Mouse (Mus musculus) myocyte (in vitro differentiated cells): ENCODE measurements around the gene Cep68. TPM values are rescaled to one million over a fixed set of nuclear protein-coding genes. Genes with fewer than 3 reads are reported as not detected.
A peak's percentile ranks its signal among the peaks of the same experiment; 100 is the strongest.

ENCODE experiments used
- H3K27me3 ChIP-seq: one replicate; pipeline ENCODE4 v1.6.1; 2011; ENCODE audit not compliant: control insufficient read depth, insufficient read depth, insufficient read length
- H3K36me3 ChIP-seq: one replicate; pipeline ENCODE4 v1.6.1; 2011; ENCODE audit not compliant: control insufficient read depth, insufficient read depth
- H3K4me2 ChIP-seq: one replicate; pipeline ENCODE4 v1.6.1; 2011; ENCODE audit warnings: low read depth, control low read depth
- H3K4me3 ChIP-seq: one replicate; pipeline ENCODE4 v1.5.1; 2011; ENCODE audit warnings: mild to moderate bottlenecking, control low read depth, moderate library complexity
- H3K79me2 ChIP-seq: one replicate; pipeline ENCODE4 v1.6.1; 2011; ENCODE audit not compliant: control insufficient read depth, insufficient read depth
- H3ac ChIP-seq: one replicate; pipeline ENCODE4 v1.6.1; 2011; ENCODE audit not compliant: control insufficient read depth, insufficient read length
- CEBPB ChIP-seq: IDR thresholded peaks from 2 replicates; pipeline ENCODE4 v1.6.1; 2011; ENCODE audit warnings: mild to moderate bottlenecking, moderate library complexity; ENCODE audit not compliant: poor library complexity, insufficient read depth, severe bottlenecking
- E2F4 ChIP-seq: IDR thresholded peaks from one replicate; pipeline ENCODE4 v1.6.1; 2011; ENCODE audit warnings: mild to moderate bottlenecking, control low read depth, moderate library complexity; ENCODE audit not compliant: insufficient read depth
- MAX ChIP-seq: IDR thresholded peaks from one replicate; pipeline ENCODE4 v1.6.1; 2011; ENCODE audit warnings: low read depth, mild to moderate bottlenecking, control low read depth
- MYOD1 ChIP-seq, 3 experiments: IDR thresholded peaks; one replicate each; pipeline ENCODE4 v1.6.1; 2011; ENCODE audit warnings: control low read depth in 2 of 3, low read depth in 2 of 3, mild to moderate bottlenecking in 2 of 3, moderate library complexity in 1 of 3; ENCODE audit not compliant: insufficient read length in 2 of 3, control insufficient read depth in 1 of 3
- MYOG ChIP-seq, 3 experiments: IDR thresholded peaks; one replicate each; pipeline ENCODE4 v1.6.1; 2011; ENCODE audit warnings: control low read depth in 2 of 3, low read depth in 2 of 3, mild to moderate bottlenecking in 2 of 3; ENCODE audit not compliant: insufficient read length in 2 of 3, control insufficient read depth in 1 of 3, insufficient read depth in 1 of 3
- POLR2A ChIP-seq: IDR thresholded peaks from one replicate; pipeline ENCODE4 v1.6.1; 2011; ENCODE audit warnings: low read depth, mild to moderate bottlenecking, control low read depth, moderate library complexity; ENCODE audit not compliant: insufficient read length
- POLR2AphosphoS2 ChIP-seq: IDR thresholded peaks from one replicate; pipeline ENCODE4 v1.6.1; 2011; ENCODE audit warnings: low read depth, control low read depth; ENCODE audit not compliant: insufficient read length
- REST ChIP-seq: IDR thresholded peaks from one replicate; pipeline ENCODE4 v1.6.1; 2011; ENCODE audit warnings: mild to moderate bottlenecking, control low read depth, moderate library complexity; ENCODE audit not compliant: insufficient read depth, insufficient read length
- SRF ChIP-seq: IDR thresholded peaks from one replicate; pipeline ENCODE4 v1.6.1; 2011; ENCODE audit warnings: low read depth; ENCODE audit not compliant: control insufficient read depth, insufficient read length
- TCF12 ChIP-seq: IDR thresholded peaks from one replicate; pipeline ENCODE4 v1.6.1; 2011; ENCODE audit warnings: mild to moderate bottlenecking, control low read depth; ENCODE audit not compliant: poor library complexity, insufficient read depth, severe bottlenecking
- TCF3 ChIP-seq: IDR thresholded peaks from one replicate; pipeline ENCODE4 v1.6.1; 2011; ENCODE audit warnings: low read depth, control low read depth; ENCODE audit not compliant: insufficient read length
- USF1 ChIP-seq: IDR thresholded peaks from one replicate; pipeline ENCODE4 v1.6.1; 2011; ENCODE audit warnings: low read depth, mild to moderate bottlenecking, control low read depth, moderate library complexity
- polyA plus RNA-seq: library from polyadenylated mRNA; unstranded; fragments of >200 nt; fragmentation: generic; extraction: Trizol; gene quantifications from one replicate; pipeline ENCODE4 v1.2.1, GENCODE M21; 2012; ENCODE audit warnings: missing spikeins

The Cep68 gene
- polyA plus RNA-seq, 1 experiment: 9.3 TPM

- Histone ChIP-seq H3K79me2 (peaks cover 83% of the 10 kb centered on the region), H3K36me3 (no peaks in the 10 kb centered on the region), H3K27me3 (no peaks in the 10 kb centered on the region), H3K4me3 (no peak overlapping the region), H3ac (no peak overlapping the region), H3K4me2 (no peak overlapping the region)
- no peak for TF ChIP-seq MYOD1 (IDR thresholded peaks at IDR 0.05; ENCODE audit: control insufficient read depth in 1 of 3, insufficient read length in 2 of 3, low read depth in 2 of 3)
- TF ChIP-seq TCF3: no peak
- no peak for TF ChIP-seq POLR2A
- TF ChIP-seq SRF: no peak
- no peak for TF ChIP-seq E2F4
- no peak for TF ChIP-seq CEBPB
- TF ChIP-seq USF1: no peak
Measured at GRCm38 (mm10) chr11:20204870-20205446, 44.3 kb downstream of the Cep68 start.

GRCm38 (mm10) chr11:20204321-20204720 is 44.9 kb downstream of the Cep68 start:
- peaks cover 76% of the 10 kb centered on the region for H3K79me2 ChIP-seq
- H3K4me2 ChIP-seq: peak overlapping the region; percentile 97
- H3ac ChIP-seq: no peak overlapping the region
- TF ChIP-seq POLR2A (no peak), CEBPB (no peak), E2F4 (no peak), REST (no peak), MAX (no peak), MYOG (IDR thresholded peaks at IDR 0.05; ENCODE audit: control insufficient read depth in 1 of 3, insufficient read depth in 1 of 3, insufficient read length in 2 of 3, low read depth in 2 of 3) (no peak), SRF (no peak), POLR2AphosphoS2 (no peak), USF1 (no peak), TCF12 (no peak), MYOD1 (IDR thresholded peaks at IDR 0.05; ENCODE audit: control insufficient read depth in 1 of 3, insufficient read length in 2 of 3, low read depth in 2 of 3) (no peak), TCF3 (no peak)
- no peaks in the 10 kb centered on the region for H3K36me3 ChIP-seq
- H3K27me3 ChIP-seq: no peaks in the 10 kb centered on the region
- no peak overlapping the region for H3K4me3 ChIP-seq

- TF ChIP-seq E2F4 (no peak), POLR2AphosphoS2 (no peak), USF1 (peak; percentile 86)
- peak overlapping the region; percentile 45 for H3ac ChIP-seq
Measured at GRCm38 (mm10) chr11:20202299-20203011, 46.8 kb downstream of the Cep68 start.

DNA sequence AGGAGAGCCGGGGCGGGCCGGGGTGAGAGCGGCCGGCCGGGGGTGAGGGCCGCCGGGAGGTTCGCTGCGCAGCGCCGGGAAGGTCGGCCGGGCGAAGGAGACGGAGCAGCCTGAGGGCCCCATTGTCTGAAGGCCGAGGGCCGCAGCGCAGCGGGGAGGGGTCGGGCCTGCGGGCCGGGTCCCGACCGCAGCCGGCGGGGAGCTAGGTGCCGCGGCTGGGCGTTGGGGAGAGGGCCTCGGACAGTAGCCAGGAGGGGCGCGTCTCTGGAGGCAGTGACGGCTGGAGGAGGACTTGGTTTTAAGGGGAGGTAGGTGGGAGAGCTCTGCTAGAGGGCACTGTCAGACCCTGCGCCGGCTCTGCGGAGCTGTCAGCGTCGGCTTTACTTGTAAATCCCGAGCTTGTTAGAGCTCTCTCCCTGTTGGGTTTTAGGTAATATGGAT is 47.5 kb downstream of the Cep68 start:
- no peaks in the 10 kb centered on the region for H3K27me3 ChIP-seq
- H3K79me2 ChIP-seq: peaks cover 50% of the 10 kb centered on the region
- peak overlapping the region; percentile 45 for H3ac ChIP-seq
- no peaks in the 10 kb centered on the region for H3K36me3 ChIP-seq
- peak overlapping the region; percentile 97 for H3K4me2 ChIP-seq
- peak; percentile 49 for TF ChIP-seq POLR2AphosphoS2
- peak; percentile 35 for TF ChIP-seq POLR2A
- TF ChIP-seq TCF12: no peak
- peak overlapping the region; percentile 84 for H3K4me3 ChIP-seq

More at GRCm38 (mm10) chr11:20202299-20203011, 46.8 kb downstream of the Cep68 start:
- Histone ChIP-seq H3K4me3 (peak overlapping the region; percentile 84), H3K4me2 (peak overlapping the region; percentile 97), H3K36me3 (no peaks in the 10 kb centered on the region), H3K79me2 (peaks cover 58% of the 10 kb centered on the region), H3K27me3 (no peaks in the 10 kb centered on the region)

DNA sequence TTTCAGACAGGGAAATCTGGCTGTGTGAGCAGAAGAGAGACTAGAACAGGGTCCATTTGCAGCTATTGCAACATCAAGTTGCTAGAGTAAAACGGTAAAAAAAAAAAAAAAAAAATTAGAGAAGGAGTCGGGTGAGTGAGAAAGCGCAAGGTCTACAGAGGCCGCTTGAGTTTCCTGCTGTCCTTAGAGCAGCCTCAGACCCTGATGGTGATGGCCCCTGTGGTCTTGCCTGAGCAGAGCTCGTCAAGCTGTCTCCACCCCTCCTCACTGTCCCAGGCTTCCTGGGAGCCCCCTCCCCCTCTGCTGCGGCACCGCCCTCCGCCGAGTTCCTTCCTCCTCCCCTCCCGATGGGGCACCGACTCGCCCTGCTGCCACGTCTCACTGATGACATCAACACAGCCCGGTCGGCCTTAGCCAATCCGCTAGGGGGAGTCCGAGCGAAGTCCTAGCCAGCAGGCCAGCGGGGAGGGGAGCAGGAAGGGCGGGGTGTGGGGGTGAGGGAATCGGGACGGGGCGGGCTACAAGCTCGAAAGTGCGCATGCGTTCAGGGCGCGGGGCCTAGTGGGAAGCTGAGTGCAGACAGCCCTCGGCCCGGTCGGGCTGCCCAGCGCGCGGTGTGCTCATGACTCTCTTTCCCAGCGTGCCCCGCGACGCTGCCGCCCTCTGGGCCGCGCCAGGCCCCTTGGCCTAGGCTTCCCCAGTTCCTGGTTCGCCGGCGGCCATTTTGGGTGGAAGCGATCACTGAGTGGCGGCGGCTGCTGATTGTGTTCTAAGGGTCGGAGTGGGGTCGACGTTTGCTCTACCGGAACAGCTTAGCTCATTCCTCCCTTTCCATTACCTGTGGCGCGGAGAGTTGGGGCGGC is 48.3 kb downstream of the Cep68 start, which contains the start of gene Rab1a:
Gene Rab1a, plus strand, starts transcription at position 720 of the 863 bp plus-strand sequence.
- peak within 1 kb of the TSS; percentile 84 for H3K4me3 ChIP-seq
- H3K36me3 ChIP-seq: no peaks in the 10 kb centered on the region
- TF ChIP-seq MYOD1 (IDR thresholded peaks at IDR 0.05; ENCODE audit: control insufficient read depth in 1 of 3, insufficient read length in 2 of 3, low read depth in 2 of 3) (no peak), POLR2A (peak; percentile 98), TCF12 (no peak), MAX (no peak), TCF3 (no peak), POLR2AphosphoS2 (peak; percentile 99), CEBPB (peak; percentile 75), E2F4 (no peak), MYOG (IDR thresholded peaks at IDR 0.05; ENCODE audit: control insufficient read depth in 1 of 3, insufficient read depth in 1 of 3, insufficient read length in 2 of 3, low read depth in 2 of 3) (peak in 2 of 3 experiments; percentile 22 to 29), REST (no peak), SRF (no peak), USF1 (no peak)
- H3ac ChIP-seq: peak within 1 kb of the TSS; percentile 45
- peaks cover 42% of the 10 kb centered on the region for H3K79me2 ChIP-seq
- no peaks in the 10 kb centered on the region for H3K27me3 ChIP-seq
- peak within 1 kb of the TSS; percentile 97 for H3K4me2 ChIP-seq
